Mouse (Mus musculus): ENCODE data around the gene BC024063.
A peak's percentile ranks its signal among the peaks of the same experiment; 100 is the strongest.
"Not testable (repeated sequence)": the region's sequence is repeated elsewhere in the genome, so short reads cannot be mapped to it uniquely, and the experiment has no call there.

Gene BC024063

GRCm38 (mm10) chr10:82082728-82083621 is at the start of gene BC024063:
BC024063 (plus strand) TSS chr10:82083353.
- DNase-seq (ENCODE audit: low spot score), result peak; percentile 81

- DNase-seq (ENCODE audit: low spot score), result no peak
Measured at GRCm38 (mm10) chr10:82042191-82042590, 41.0 kb upstream of the BC024063 start.

GRCm38 (mm10) chr10:82046603-82047002 is 36.5 kb upstream of the BC024063 start:
- DNase-seq (ENCODE audit: low spot score), result no peak

DNA sequence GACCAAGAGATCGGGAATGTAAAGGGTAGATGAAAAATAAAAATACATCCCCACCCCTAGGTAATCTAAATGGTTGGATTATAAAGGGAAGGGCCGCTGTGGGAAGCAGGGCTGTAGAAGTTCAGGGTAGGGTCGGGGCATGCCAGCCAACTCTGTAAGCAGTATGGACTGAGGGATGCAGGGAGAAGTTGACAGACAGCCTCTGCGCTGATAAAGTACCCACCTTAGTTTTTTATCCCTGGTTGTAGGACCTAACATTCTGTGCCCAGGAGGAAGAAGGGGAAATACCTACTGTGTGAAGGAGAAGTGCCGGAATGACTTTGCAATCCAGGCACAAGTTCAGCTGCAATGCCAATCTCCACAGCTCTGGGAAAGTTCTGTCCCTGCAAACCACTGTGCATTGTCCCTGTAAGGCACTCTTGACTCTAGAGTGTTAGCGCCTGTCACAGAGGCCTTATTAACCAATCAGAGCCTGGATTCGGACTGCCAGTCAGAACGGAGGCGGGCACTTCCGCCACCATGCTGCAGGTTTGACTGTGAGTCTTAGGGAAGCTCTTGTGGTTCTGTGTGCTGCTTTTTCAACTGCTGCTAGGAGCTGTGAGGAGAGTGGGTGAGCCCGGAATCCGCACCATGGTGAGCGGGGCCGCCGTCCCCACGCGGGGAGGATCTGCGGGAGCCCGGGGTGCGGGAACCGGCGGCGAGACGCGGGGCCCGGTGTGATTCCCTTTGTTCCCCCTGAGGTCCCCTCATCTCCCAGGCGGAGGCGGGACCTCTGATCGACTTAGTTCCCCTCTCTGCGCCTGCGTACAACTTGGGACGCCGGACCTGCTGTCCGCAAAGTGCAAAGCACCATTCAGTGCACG is 35.3 kb upstream of the BC024063 start, which contains the start of gene Zfp873:
Gene Zfp873, plus strand, starts transcription at position 527 of the 863 bp plus-strand sequence.
- peak; percentile 92 for DNase-seq (ENCODE audit: low spot score)

- DNase-seq (ENCODE audit: low spot score), result not testable (repeated sequence)
Measured at GRCm38 (mm10) chr10:82048460-82048804, 34.7 kb upstream of the BC024063 start.

DNA sequence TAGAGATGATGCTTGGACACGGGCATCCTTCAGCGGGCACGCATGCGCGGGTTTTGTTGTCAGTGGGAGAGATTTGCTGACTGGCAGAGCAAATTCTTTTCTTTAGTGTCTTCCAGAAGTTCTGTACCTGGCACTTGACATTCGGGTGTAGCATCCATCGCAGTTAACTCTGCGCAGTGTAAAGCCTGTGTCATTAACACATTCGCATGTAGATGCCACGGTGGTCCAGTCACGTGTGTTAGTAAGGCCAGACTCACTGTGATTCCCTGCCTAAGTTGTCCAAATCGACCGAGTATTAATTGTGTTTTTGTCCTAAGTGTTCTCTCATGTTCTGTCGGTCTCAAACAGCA is 444 bp downstream of the BC024063 start:
- not testable (repeated sequence) for DNase-seq (ENCODE audit: low spot score)

GRCm38 (mm10) chr10:82117206-82117605 is 34.1 kb downstream of the BC024063 start:
- DNase-seq (ENCODE audit: low spot score), result no peak

DNA sequence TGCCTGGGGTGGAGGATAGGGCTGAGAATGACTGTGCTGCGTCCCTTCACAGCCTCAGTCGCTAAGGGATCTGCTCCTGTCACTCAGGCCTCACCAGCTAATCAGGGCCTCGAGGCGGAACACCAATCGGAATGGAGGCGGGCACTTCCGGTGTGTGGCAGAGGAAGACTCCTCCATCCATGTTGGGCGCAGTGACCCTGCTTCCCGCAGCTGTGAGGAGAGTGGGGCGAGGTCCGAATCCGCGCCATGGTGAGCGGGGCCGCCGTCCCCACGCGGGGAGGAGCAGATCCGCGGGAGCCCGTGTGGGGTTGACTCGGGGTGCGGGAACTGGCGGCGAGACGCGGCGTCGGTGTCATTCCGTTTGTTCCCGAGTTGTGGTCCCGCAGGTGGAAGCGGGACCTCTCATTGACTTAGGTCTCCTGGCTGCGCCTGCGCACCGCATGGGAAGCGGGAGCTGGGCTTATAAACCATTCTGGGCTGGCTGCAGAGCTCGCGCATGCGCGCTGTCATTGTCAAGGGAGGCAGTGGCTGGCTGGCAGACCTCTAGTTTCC is 44.8 kb downstream of the BC024063 start, which contains the start of gene AU041133:
Gene AU041133, plus strand, starts transcription at position 164 of the 552 bp plus-strand sequence.
- DNase-seq (ENCODE audit: low spot score), result peak; percentile 92

DNA sequence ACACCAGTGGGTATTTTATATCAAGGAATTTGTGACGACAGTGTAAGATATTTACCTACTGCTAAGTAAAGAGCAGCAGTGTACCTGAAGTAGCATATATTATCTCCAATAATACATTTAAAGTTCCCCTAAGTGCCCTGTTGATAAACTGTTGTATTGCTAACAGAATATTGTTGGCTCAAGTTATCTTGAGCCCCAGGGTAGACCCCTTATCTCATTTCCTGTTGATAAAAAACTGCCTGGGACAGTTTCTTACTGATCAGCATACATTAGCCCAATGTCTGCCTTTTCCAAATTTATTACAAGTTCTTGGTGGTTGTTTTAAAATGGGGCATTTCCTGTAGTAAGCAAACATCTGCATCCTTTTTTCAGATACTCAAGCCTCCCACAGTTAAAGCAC is 62.1 kb downstream of the BC024063 start:
- no peak for DNase-seq (ENCODE audit: low spot score)

- no peak for DNase-seq (ENCODE audit: low spot score)
Measured at GRCm38 (mm10) chr10:82147571-82147970, 64.4 kb downstream of the BC024063 start.

Measured in layer of hippocampus, adult 11-12 months (tissue).